Mouse (Mus musculus) lung, postnatal 0 days (tissue): ENCODE data around the gene Ankrd33. TPM values are rescaled to one million over a fixed set of nuclear protein-coding genes. Genes with fewer than 3 reads are reported as not detected.
A peak's percentile ranks its signal among the peaks of the same experiment; 100 is the strongest.

Source experiments
- ATAC-seq: fragments of 200-750 bp; cut with Nextera tagmentation; 2 replicates; pipeline ENCODE4 v1.8.0; 2017; ENCODE audit warnings: moderate library complexity
- DNase-seq: peaks from one replicate; pipeline ENCODE4 v3.0.0-alpha.2; 2016; ENCODE audit warnings: low spot score
- H3K27ac ChIP-seq: fragments of 300-500 bp; sonication (generic); 2 replicates; pipeline ENCODE4 v1.5.1; 2014; ENCODE audit warnings: antibody characterized with exemption, mild to moderate bottlenecking, low read length, mixed read lengths
- H3K27me3 ChIP-seq: fragments of 300-500 bp; sonication (generic); replicated peaks from 2 replicates; pipeline ENCODE4 v1.6.1; 2014; ENCODE audit warnings: low read length, mixed read lengths; ENCODE audit not compliant: insufficient read depth
- H3K36me3 ChIP-seq: fragments of 300-500 bp; sonication (generic); 2 replicates; pipeline ENCODE4 v1.6.1; 2014; ENCODE audit warnings: low read length, mixed read lengths; ENCODE audit not compliant: insufficient read depth
- H3K4me1 ChIP-seq: fragments of 300-500 bp; sonication (generic); 2 replicates; pipeline ENCODE4 v1.6.1; 2014; ENCODE audit warnings: antibody characterized with exemption, low read depth, low read length, mixed read lengths; ENCODE audit not compliant: insufficient read depth
- H3K4me2 ChIP-seq: fragments of 300-500 bp; sonication (generic); replicated peaks from 2 replicates; pipeline ENCODE4 v1.6.1; 2014; ENCODE audit warnings: low read depth, mild to moderate bottlenecking, low read length, moderate library complexity, mixed read lengths
- H3K4me3 ChIP-seq: fragments of 300-500 bp; sonication (generic); 2 replicates; pipeline ENCODE4 v1.5.1; 2014; ENCODE audit warnings: low read depth, low read length
- H3K9ac ChIP-seq: fragments of 300-500 bp; sonication (generic); replicated peaks from 2 replicates; pipeline ENCODE4 v1.6.1; 2014; ENCODE audit warnings: low read depth, mild to moderate bottlenecking
- H3K9me3 ChIP-seq: fragments of 300-500 bp; sonication (generic); 2 replicates; pipeline ENCODE4 v1.6.1; 2016; ENCODE audit warnings: low read length, mixed read lengths
- CTCF ChIP-seq: IDR thresholded peaks from 2 replicates; pipeline ENCODE4 v1.5.1; 2016; ENCODE audit warnings: antibody characterized with exemption, mild to moderate bottlenecking
- EP300 ChIP-seq: IDR thresholded peaks from 2 replicates; pipeline ENCODE4 v1.6.1; 2016; ENCODE audit warnings: antibody characterized with exemption, mild to moderate bottlenecking, control low read depth
- WGBS: fragments of 180-500 bp; shearing (Covaris S2); extraction: QIAGEN DNeasy Blood & Tissue Kit; methylation state at CpG from one replicate; pipeline ENCODE4 v1.1.7; 2014; 5-methylcytosine and 5-hydroxymethylcytosine counted together
- polyA plus RNA-seq: library from polyadenylated mRNA; unstranded; fragments of >200 nt; fragmentation: Nextera tagmentation; extraction: Ambion mirVana; gene quantifications from 2 replicates; pipeline ENCODE4 v1.2.1, GENCODE M21; 2015

Ankrd33 gene
- polyA plus RNA-seq, 1 experiment from 2014 or later = not detected

DNA sequence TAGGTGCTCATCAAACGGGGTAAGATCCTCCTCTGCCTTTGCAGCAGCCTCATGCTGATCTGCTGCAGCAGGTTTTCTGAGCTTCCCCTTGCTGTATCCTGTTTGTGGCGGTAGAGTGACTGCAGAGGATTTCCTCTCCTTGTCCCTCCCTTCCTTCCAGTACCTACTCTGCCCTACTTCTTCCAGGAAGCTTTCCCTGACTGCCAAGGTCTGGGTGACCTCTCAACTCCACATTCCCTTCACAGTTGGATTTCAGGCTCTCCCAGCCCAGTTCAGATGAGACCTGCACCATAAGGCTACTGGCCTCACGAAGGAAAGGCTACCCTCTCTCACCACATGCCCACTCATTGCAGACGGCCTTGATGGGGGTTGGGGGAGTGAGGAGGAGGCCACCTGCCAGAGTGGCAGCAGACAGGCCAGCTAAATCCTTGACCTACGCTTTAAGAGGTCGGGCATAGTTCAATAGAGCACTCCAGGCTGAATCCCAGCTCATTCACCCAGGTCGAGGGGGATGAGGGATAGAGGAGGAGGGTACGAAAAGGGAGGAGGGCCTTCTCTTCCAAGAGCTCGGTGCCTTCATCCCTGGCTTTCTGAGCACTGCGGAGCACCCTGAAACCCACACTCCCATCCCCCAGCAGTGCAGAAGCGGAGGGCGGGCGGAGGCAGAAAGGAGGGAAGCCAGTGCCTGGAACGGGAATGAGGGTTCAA is 23.3 kb upstream of the Ankrd33 start:
- Histone ChIP-seq H3K36me3 (no peaks in the 10 kb centered on the region), H3K4me3 (no peak overlapping the region), H3K9ac (no peak overlapping the region), H3K27me3 (no peaks in the 10 kb centered on the region), H3K4me2 (no peak overlapping the region), H3K4me1 (no peaks in the 10 kb centered on the region), H3K27ac (no peak overlapping the region), H3K9me3 (no peaks in the 10 kb centered on the region)
- TF ChIP-seq EP300 = peak; percentile 27; the same call in 1 of the 2 replicates
- TF ChIP-seq CTCF = no peak
- DNase-seq = no peak
- WGBS = 56% methylated on average over 14 of the region's 14 CpGs
- ATAC-seq = peak; percentile 37

DNA sequence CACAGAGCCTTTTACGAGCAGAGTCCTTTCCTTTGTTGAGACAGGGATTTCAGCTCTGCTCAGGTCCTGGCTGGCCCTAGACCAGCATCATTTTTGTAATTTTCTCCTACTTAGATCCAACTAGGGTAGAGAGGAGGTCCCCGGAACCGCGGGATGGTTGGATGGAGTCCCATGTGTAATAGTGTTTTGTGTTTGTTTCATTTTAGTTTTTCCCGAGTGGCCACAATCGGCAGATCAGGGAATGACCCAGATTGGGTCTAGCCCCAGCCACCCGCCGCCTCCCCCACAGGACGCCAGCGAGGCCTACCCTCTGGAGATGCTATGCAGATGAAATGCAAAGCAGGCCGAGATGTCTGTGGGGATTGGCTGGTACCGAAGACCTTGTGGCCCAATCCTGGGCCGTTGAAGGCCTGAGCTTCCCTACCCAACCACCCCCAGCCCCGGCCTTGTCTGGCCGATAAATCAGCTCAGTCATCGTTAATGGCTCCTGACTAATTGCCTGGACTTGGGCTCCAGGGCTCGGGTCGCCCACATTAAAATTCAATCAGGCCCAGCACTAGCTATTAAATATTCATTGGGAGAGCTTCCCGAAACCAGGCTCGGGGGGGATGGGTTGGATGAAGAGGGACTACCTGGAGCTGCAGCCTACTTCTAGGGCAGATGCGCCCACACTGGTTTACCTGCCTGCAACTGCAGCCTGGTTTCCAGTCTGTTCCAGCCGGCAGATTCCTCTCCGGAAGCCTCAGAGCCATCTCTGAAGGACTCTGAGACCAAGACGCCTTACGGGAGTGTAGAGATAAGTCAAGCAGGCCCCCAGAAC is 22.5 kb upstream of the Ankrd33 start:
- no peak overlapping the region for H3K4me3 ChIP-seq
- H3K9me3 ChIP-seq = no peaks in the 10 kb centered on the region
- no peak overlapping the region for H3K4me2 ChIP-seq
- WGBS = 50% methylated on average over 25 of the region's 25 CpGs
- no peak overlapping the region for H3K9ac ChIP-seq
- H3K4me1 ChIP-seq = 0 out of 2 replicates have a peak, but pooled peaks cover 2% of the 10 kb centered on the region
- H3K36me3 ChIP-seq = no peaks in the 10 kb centered on the region
- no peaks in the 10 kb centered on the region for H3K27me3 ChIP-seq
- H3K27ac ChIP-seq = no peak overlapping the region
- DNase-seq (no peak), ATAC-seq (peak; percentile 19; the same call in 1 of the 2 replicates)
- TF ChIP-seq EP300 (no peak), CTCF (no peak)

DNA sequence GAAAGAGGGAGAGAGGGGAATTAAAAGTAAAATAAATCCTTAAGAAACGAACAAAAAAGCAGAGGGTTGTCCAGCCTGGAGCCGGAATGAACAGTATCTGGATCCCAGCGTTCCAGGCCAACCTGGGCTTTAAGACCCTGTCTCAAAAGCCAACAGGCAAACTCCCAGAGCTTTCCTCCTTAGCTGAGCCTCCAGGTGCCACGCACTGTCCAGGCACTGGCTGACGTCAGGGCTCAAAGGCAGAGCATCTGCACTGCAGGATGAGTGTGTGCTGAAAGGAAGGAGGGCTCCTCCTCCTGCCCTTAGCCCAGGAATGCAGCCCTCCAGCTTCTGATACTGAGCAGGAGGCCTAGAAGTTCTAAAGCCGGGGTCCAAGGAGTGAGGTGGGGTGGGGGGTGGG is 21.6 kb upstream of the Ankrd33 start:
- H3K4me3 ChIP-seq = no peak overlapping the region
- no peak for TF ChIP-seq CTCF
- TF ChIP-seq EP300 = no peak
- no peak overlapping the region for H3K4me2 ChIP-seq
- DNase-seq (no peak), ATAC-seq (no peak)
- H3K4me1 ChIP-seq = 0 out of 2 replicates have a peak, but pooled peaks cover 6% of the 10 kb centered on the region
- 59% methylated on average over 6 of the region's 6 CpGs for WGBS
- no peaks in the 10 kb centered on the region; the same call in 1 of the 2 replicates for H3K27me3 ChIP-seq
- no peak overlapping the region for H3K9ac ChIP-seq
- no peaks in the 10 kb centered on the region for H3K36me3 ChIP-seq
- H3K9me3 ChIP-seq = no peaks in the 10 kb centered on the region
- no peak overlapping the region for H3K27ac ChIP-seq

DNA sequence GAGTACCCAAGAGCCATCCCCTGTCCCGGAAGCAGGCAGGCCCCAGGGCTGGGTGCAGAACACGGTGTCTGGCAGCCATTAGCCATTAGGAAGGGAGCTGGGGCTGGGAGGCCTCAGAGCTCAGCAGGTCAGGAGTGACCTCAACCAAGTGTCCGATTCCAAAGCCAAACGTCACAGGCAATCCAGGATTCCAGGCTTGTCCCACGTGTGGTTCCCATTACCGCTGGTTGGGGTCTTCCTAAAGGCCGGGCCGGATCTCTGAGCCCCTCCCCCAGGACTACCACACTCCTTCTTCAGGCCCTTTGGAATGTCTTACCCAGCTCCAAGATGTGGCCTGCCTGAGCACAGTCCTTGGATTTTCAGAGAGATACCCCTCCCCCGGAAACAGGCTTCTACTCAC is 20.6 kb upstream of the Ankrd33 start:
- no peak overlapping the region for H3K9ac ChIP-seq
- H3K4me1 ChIP-seq = 0 out of 2 replicates have a peak, but pooled peaks cover 6% of the 10 kb centered on the region
- no peaks in the 10 kb centered on the region for H3K9me3 ChIP-seq
- no peak overlapping the region for H3K4me2 ChIP-seq
- DNase-seq (no peak), ATAC-seq (no peak)
- WGBS = 61% methylated on average over 9 of the region's 9 CpGs
- no peak for TF ChIP-seq CTCF
- no peak for TF ChIP-seq EP300
- H3K4me3 ChIP-seq = no peak overlapping the region
- no peaks in the 10 kb centered on the region; the same call in 1 of the 2 replicates for H3K27me3 ChIP-seq
- no peaks in the 10 kb centered on the region for H3K36me3 ChIP-seq
- H3K27ac ChIP-seq = no peak overlapping the region

DNA sequence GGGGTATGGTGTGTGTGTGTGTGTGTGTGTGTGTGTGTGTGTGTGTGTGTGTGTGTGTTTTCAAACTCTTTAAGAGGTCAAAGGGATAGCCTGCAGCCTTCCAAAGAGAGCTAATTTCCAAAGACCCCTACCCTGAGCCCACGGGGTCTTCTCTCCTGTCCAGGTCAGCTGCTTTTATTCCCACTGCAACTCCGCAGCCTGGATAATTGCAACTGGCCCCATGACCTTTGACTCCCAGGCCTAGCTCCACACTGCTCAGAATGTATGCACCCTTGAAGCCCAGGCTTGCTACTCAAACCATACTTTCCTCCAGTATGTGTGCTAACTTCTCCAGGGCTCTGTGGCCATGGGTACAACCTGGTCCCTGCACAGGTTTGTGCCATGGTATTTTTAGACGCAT is 20.2 kb upstream of the Ankrd33 start:
- Histone ChIP-seq H3K4me3 (no peak overlapping the region), H3K9ac (no peak overlapping the region), H3K27me3 (no peaks in the 10 kb centered on the region; the same call in 1 of the 2 replicates), H3K4me2 (no peak overlapping the region), H3K4me1 (0 out of 2 replicates have a peak, but pooled peaks cover 6% of the 10 kb centered on the region), H3K9me3 (no peaks in the 10 kb centered on the region), H3K36me3 (no peaks in the 10 kb centered on the region), H3K27ac (no peak overlapping the region)
- 76% methylated on average over 3 of the region's 3 CpGs for WGBS
- DNase-seq (no peak), ATAC-seq (no peak)
- TF ChIP-seq CTCF (no peak), EP300 (no peak)

DNA sequence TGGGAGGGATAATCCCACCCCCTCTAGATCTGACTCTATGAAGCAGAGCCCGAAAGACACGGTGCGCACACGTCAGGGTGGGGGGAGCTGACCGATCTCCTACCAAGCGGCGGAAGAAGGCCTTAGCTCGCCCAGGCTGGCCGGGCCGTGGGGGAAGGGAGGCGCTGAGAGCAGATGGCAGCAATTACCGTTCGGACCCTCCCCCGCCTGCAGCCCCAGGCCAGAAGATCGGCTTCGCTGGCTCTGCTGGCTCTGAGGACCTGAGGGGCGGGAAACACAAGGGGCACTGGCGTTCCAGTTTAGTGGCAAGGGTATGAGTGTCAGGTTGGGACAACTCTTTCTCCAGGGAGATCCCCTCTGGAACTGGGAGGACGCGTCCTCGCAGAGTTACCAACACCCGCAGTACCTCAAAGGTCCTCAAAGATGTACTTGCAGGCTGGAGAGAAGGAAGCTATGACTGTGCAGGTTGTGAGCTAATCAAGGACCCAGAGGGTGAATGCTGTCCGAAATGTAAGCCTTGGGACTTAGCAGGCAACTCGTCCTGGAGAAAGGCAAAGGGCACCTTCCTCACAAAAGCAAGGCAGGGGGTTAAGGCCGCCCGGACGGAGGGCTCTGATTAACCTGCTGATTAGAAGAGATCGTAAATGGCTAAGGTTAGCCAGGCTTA is 17.4 kb upstream of the Ankrd33 start:
- no peak overlapping the region for H3K4me3 ChIP-seq

More for the DNA sequence above, 17.4 kb upstream of the Ankrd33 start:
- peak overlapping the region; percentile 29; the same call in 1 of the 2 replicates for H3K4me2 ChIP-seq
- WGBS = 13% methylated on average over 27 of the region's 28 CpGs
- no peaks in the 10 kb centered on the region; the same call in 1 of the 2 replicates for H3K27me3 ChIP-seq
- no peak for TF ChIP-seq CTCF
- no peak for TF ChIP-seq EP300
- peak; percentile 40 for DNase-seq
- H3K27ac ChIP-seq = no peak overlapping the region
- peak; percentile 21; the same call in 1 of the 2 replicates for ATAC-seq
- no peak overlapping the region for H3K9ac ChIP-seq
- 0 out of 2 replicates have a peak, but pooled peaks cover 6% of the 10 kb centered on the region for H3K4me1 ChIP-seq
- H3K36me3 ChIP-seq = no peaks in the 10 kb centered on the region
- no peaks in the 10 kb centered on the region for H3K9me3 ChIP-seq
